Mouse (Mus musculus): ENCODE measurements at regions not wholly inside any gene's neighbourhood (a gene's known extent, or its start where the extent isn't known, plus 50 kb on each side); places are given as distances from the start of the nearest gene placed in this dataset.

DNA sequence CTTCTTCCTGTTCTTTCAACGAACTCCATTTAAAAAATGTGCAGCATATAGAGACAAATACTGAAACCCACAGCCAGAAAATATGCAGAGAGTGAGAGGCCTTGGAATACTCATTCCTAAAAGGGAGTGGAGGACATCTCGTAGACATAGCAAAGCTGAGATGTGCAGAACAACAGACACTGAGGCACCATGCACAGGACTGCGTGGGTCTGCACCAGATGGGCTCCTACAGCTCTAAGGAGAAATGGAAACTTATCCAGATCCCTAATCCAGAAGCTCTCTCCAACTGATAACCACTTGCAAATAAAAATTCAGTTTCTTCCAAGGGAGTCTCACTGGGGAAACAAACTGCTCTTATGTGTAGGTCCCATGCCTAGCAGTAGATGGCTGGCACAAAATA lies 101.6 kb downstream of the Slc25a24 start:
- DNase-seq (ENCODE audit: low spot score), result no peak
- H3K9me3 ChIP-seq (replicated peaks; ENCODE audit: control insufficient read depth, low read length), result peaks cover 5% of the 10 kb centered on the region; the same call in 1 of the 2 replicates
- WGBS, result 74% methylated on average over 3 of the region's 3 CpGs
- no peak overlapping the region for H3K4me2 ChIP-seq (ENCODE audit: low read depth, low read length)
- H3K4me1 ChIP-seq (ENCODE audit: control insufficient read depth, insufficient read depth), result no peaks in the 10 kb centered on the region
- no peak overlapping the region for H3K4me3 ChIP-seq (ENCODE audit: low read depth, low read length)
- no peaks in the 10 kb centered on the region for H3K27me3 ChIP-seq (ENCODE audit: control insufficient read depth, insufficient read depth, low read length)
- no peak overlapping the region for H3K9ac ChIP-seq (replicated peaks; ENCODE audit: low read depth, low read length)
- H3K27ac ChIP-seq (ENCODE audit: low read depth), result no peak overlapping the region
- no peak for ATAC-seq (ENCODE audit: insufficient read depth, low read depth)
- no peaks in the 10 kb centered on the region for H3K36me3 ChIP-seq (replicated peaks; ENCODE audit: control insufficient read depth, insufficient read depth, low read length)
- TF ChIP-seq EP300 (IDR thresholded peaks at IDR 0.05; ENCODE audit: low read depth) (no peak), CTCF (IDR thresholded peaks at IDR 0.05; ENCODE audit: low read depth) (no peak)

DNA sequence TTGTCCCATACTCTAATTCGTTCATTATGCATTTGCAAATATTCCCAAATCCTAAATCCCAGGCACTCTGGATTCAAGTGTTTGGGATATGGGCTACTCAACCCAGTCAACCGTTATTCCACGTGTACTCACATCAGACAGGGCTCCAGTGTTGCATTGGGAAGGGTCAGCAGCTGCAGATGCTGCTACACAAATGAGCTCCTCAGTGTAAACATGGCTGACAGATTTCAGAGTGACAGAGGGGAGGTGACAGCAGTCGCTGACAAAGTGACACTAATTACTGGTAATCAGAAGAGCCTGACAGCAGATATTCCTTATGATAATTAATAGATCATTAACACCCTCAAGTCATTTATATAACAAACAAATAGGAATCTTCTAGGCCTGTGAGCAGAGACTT lies 106.2 kb upstream of the Vav3 start:
- DNase-seq (ENCODE audit: low spot score) (no peak), ATAC-seq (ENCODE audit: insufficient read depth, low read depth) (no peak)
- H3K27ac ChIP-seq (ENCODE audit: low read depth), result no peak overlapping the region
- no peak overlapping the region for H3K4me3 ChIP-seq (ENCODE audit: low read depth, low read length)
- WGBS, result 76% methylated on average over 4 of the region's 4 CpGs
- H3K36me3 ChIP-seq (replicated peaks; ENCODE audit: control insufficient read depth, insufficient read depth, low read length), result no peaks in the 10 kb centered on the region
- TF ChIP-seq EP300 (IDR thresholded peaks at IDR 0.05; ENCODE audit: low read depth) (no peak), CTCF (IDR thresholded peaks at IDR 0.05; ENCODE audit: low read depth) (no peak)
- no peaks in the 10 kb centered on the region for H3K4me1 ChIP-seq (ENCODE audit: control insufficient read depth, insufficient read depth)
- H3K9me3 ChIP-seq (replicated peaks; ENCODE audit: control insufficient read depth, low read length), result no peaks in the 10 kb centered on the region
- H3K4me2 ChIP-seq (ENCODE audit: low read depth, low read length), result no peak overlapping the region
- no peaks in the 10 kb centered on the region for H3K27me3 ChIP-seq (ENCODE audit: control insufficient read depth, insufficient read depth, low read length)
- no peak overlapping the region for H3K9ac ChIP-seq (replicated peaks; ENCODE audit: low read depth, low read length)

DNA sequence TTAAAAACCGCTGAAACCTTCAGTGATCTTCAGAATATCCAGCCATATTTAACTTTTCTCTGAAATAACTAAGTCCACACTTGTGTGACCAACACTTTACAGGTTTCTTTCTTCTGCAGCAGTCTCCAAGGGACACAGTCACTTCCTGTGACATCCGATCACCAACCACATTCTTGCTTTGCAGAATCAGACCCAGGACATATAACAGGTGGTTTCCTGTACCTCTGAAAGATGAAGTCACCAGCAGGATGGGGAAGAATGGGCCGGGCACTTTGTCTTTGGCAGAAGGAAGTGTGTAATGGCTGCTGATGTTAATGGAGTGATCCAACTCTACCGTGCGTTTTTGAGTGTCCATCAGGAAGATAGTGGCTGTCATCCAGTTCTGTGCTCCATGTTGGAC lies 103.5 kb upstream of the Vav3 start:
- TF ChIP-seq EP300 (IDR thresholded peaks at IDR 0.05; ENCODE audit: low read depth), result no peak
- TF ChIP-seq CTCF (IDR thresholded peaks at IDR 0.05; ENCODE audit: low read depth), result no peak
- Histone ChIP-seq H3K9me3 (replicated peaks; ENCODE audit: control insufficient read depth, low read length) (no peaks in the 10 kb centered on the region), H3K4me1 (ENCODE audit: control insufficient read depth, insufficient read depth) (no peaks in the 10 kb centered on the region), H3K27ac (ENCODE audit: low read depth) (no peak overlapping the region), H3K36me3 (replicated peaks; ENCODE audit: control insufficient read depth, insufficient read depth, low read length) (no peaks in the 10 kb centered on the region), H3K9ac (replicated peaks; ENCODE audit: low read depth, low read length) (no peak overlapping the region), H3K27me3 (ENCODE audit: control insufficient read depth, insufficient read depth, low read length) (no peaks in the 10 kb centered on the region), H3K4me3 (ENCODE audit: low read depth, low read length) (no peak overlapping the region), H3K4me2 (ENCODE audit: low read depth, low read length) (no peak overlapping the region)
- 60% methylated on average over 5 of the region's 5 CpGs for WGBS
- ATAC-seq (ENCODE audit: insufficient read depth, low read depth) (no peak), DNase-seq (ENCODE audit: low spot score) (no peak)

DNA sequence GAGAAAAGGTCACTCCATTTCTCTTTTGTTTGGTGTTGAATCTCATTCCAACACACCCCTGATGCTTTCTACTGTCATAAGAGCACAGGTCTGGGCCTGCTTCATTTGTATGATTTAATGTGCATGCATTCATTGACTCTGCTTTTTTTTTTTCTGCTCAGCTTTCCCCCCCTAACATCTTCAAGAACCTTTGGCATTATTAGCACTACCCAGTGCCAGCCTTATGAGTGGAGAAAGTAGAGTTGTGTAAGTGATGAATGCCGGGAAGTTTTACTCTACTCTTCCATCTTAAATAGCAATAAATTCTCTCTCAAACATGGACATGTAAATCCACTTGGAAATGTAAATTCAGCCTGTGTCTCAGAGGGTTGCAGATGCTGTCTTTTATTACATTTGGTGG lies 97.0 kb upstream of the Vav3 start:
- Histone ChIP-seq H3K27ac (ENCODE audit: low read depth) (no peak overlapping the region), H3K4me3 (ENCODE audit: low read depth, low read length) (no peak overlapping the region), H3K27me3 (ENCODE audit: control insufficient read depth, insufficient read depth, low read length) (no peaks in the 10 kb centered on the region), H3K9ac (replicated peaks; ENCODE audit: low read depth, low read length) (no peak overlapping the region), H3K36me3 (replicated peaks; ENCODE audit: control insufficient read depth, insufficient read depth, low read length) (no peaks in the 10 kb centered on the region), H3K4me1 (ENCODE audit: control insufficient read depth, insufficient read depth) (no peaks in the 10 kb centered on the region), H3K9me3 (replicated peaks; ENCODE audit: control insufficient read depth, low read length) (peaks cover 5% of the 10 kb centered on the region; the same call in 1 of the 2 replicates), H3K4me2 (ENCODE audit: low read depth, low read length) (no peak overlapping the region)
- ATAC-seq (ENCODE audit: insufficient read depth, low read depth), result no peak
- DNase-seq (ENCODE audit: low spot score), result no peak
- 92% methylated on average over 1 of the region's 1 CpGs for WGBS
- TF ChIP-seq CTCF (IDR thresholded peaks at IDR 0.05; ENCODE audit: low read depth) (no peak), EP300 (IDR thresholded peaks at IDR 0.05; ENCODE audit: low read depth) (no peak)

DNA sequence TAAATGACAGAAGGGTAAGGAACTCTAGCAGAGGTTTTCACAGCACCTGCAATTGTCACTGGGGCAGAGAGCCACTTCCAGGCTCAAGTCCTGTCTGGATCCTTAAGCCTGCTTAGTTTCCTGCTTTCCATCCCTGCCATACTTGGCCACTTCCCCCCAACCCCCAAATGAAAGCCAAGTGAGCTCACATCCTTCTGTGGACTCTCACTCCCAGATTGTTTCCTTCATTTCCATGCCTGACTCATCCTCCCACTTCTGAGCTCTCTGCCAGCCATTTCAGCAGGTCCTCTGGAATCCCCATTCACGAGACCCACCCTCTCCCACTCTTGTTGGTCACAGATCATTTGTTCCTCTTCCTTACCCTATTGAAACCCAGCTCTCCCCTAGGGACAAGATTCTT lies 91.7 kb upstream of the Vav3 start:
- H3K4me2 ChIP-seq (ENCODE audit: low read depth, low read length), result no peak overlapping the region
- H3K9me3 ChIP-seq (replicated peaks; ENCODE audit: control insufficient read depth, low read length), result peaks cover 5% of the 10 kb centered on the region; the same call in 1 of the 2 replicates
- peaks cover 6% of the 10 kb centered on the region; the same call in 1 of the 2 replicates for H3K4me1 ChIP-seq (ENCODE audit: control insufficient read depth, insufficient read depth)
- peak overlapping the region; percentile 25; the same call in 1 of the 2 replicates for H3K27ac ChIP-seq (ENCODE audit: low read depth)
- no peak overlapping the region for H3K4me3 ChIP-seq (ENCODE audit: low read depth, low read length)
- H3K36me3 ChIP-seq (replicated peaks; ENCODE audit: control insufficient read depth, insufficient read depth, low read length), result no peaks in the 10 kb centered on the region
- H3K9ac ChIP-seq (replicated peaks; ENCODE audit: low read depth, low read length), result no peak overlapping the region
- peak; percentile 16 for DNase-seq (ENCODE audit: low spot score)
- 0 out of 2 replicates have a peak, but pooled peaks have one; percentile 20 for ATAC-seq (ENCODE audit: insufficient read depth, low read depth)
- TF ChIP-seq EP300 (IDR thresholded peaks at IDR 0.05; ENCODE audit: low read depth), result no peak
- TF ChIP-seq CTCF (IDR thresholded peaks at IDR 0.05; ENCODE audit: low read depth), result no peak
- H3K27me3 ChIP-seq (ENCODE audit: control insufficient read depth, insufficient read depth, low read length), result no peaks in the 10 kb centered on the region
- WGBS, result 34% methylated on average over 1 of the region's 1 CpGs

DNA sequence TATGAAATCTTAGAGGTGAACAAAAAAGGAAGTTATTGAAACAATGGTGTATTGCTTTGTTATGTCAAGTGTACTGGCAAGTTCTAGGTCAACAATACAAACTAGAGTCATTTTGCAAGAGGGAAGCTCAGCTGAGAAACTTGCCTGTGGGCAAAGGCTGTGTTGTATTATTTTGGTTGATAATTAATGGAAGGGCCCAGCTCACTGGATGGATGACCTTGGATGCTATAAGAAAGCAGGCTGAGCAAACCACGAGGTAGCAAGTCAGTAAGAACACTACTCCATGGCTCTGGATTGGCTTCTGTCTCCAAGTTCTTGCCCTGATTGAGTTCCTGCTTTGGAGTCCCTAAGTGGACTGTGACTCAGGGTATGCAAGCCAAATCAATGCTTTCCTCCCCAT lies 91.1 kb upstream of the Vav3 start:
- WGBS, result 70% methylated on average over 1 of the region's 1 CpGs
- ATAC-seq (ENCODE audit: insufficient read depth, low read depth) (no peak), DNase-seq (ENCODE audit: low spot score) (no peak)
- TF ChIP-seq CTCF (IDR thresholded peaks at IDR 0.05; ENCODE audit: low read depth), result no peak
- TF ChIP-seq EP300 (IDR thresholded peaks at IDR 0.05; ENCODE audit: low read depth), result no peak
- H3K9me3 ChIP-seq (replicated peaks; ENCODE audit: control insufficient read depth, low read length), result peaks cover 5% of the 10 kb centered on the region; the same call in 1 of the 2 replicates
- no peak overlapping the region for H3K4me2 ChIP-seq (ENCODE audit: low read depth, low read length)
- no peak overlapping the region for H3K9ac ChIP-seq (replicated peaks; ENCODE audit: low read depth, low read length)
- peaks cover 6% of the 10 kb centered on the region; the same call in 1 of the 2 replicates for H3K4me1 ChIP-seq (ENCODE audit: control insufficient read depth, insufficient read depth)
- no peak overlapping the region for H3K4me3 ChIP-seq (ENCODE audit: low read depth, low read length)
- H3K27ac ChIP-seq (ENCODE audit: low read depth), result no peak overlapping the region; the same call in 1 of the 2 replicates
- no peaks in the 10 kb centered on the region for H3K36me3 ChIP-seq (replicated peaks; ENCODE audit: control insufficient read depth, insufficient read depth, low read length)
- no peaks in the 10 kb centered on the region for H3K27me3 ChIP-seq (ENCODE audit: control insufficient read depth, insufficient read depth, low read length)
